Mouse (Mus musculus): ENCODE measurements around the gene Rnf126. TPM values are rescaled to one million over a fixed set of nuclear protein-coding genes. Genes with fewer than 3 reads are reported as not detected.

Gene Rnf126
- polyA plus RNA-seq, 1 experiment from 2014 or later = 92.3 TPM

GRCm38 (mm10) chr10:79732500-79732899, 34.3 kb downstream of the Rnf126 start:
- H3K36me3 ChIP-seq (ENCODE audit: control insufficient read depth, insufficient read depth, low read length) = peaks cover 43% of the 10 kb centered on the region
- ATAC-seq = no peak
- no peak overlapping the region for H3K27ac ChIP-seq (ENCODE audit: low read length)
- H3K4me2 ChIP-seq (ENCODE audit: low read length) = no peak overlapping the region
- H3K27me3 ChIP-seq (ENCODE audit: control insufficient read depth, insufficient read depth, low read depth, low read length) = no peaks in the 10 kb centered on the region
- no peak overlapping the region for H3K9ac ChIP-seq (ENCODE audit: low read depth, low read length)
- no peak overlapping the region for H3K4me3 ChIP-seq (ENCODE audit: low read depth, low read length)
- 95% methylated on average over 1 of the region's 1 CpGs for WGBS
- H3K9me3 ChIP-seq (replicated peaks; ENCODE audit: control insufficient read depth, low read length, poor library complexity, severe bottlenecking) = peaks cover 2% of the 10 kb centered on the region; the same call in 1 of the 2 replicates
- H3K4me1 ChIP-seq (ENCODE audit: control insufficient read depth, insufficient read depth, low read length) = no peaks in the 10 kb centered on the region

- no peaks in the 10 kb centered on the region for H3K27me3 ChIP-seq (ENCODE audit: control insufficient read depth, insufficient read depth, low read depth, low read length)
- H3K4me1 ChIP-seq (ENCODE audit: control insufficient read depth, insufficient read depth, low read length) = no peaks in the 10 kb centered on the region
- H3K4me3 ChIP-seq (ENCODE audit: low read depth, low read length) = no peak overlapping the region
- H3K36me3 ChIP-seq (ENCODE audit: control insufficient read depth, insufficient read depth, low read length) = peaks cover 14% of the 10 kb centered on the region
- no peak overlapping the region for H3K4me2 ChIP-seq (ENCODE audit: low read length)
- no peak overlapping the region for H3K27ac ChIP-seq (ENCODE audit: low read length)
- H3K9me3 ChIP-seq (replicated peaks; ENCODE audit: control insufficient read depth, low read length, poor library complexity, severe bottlenecking) = no peaks in the 10 kb centered on the region
- WGBS = 80% methylated on average over 13 of the region's 13 CpGs
- H3K9ac ChIP-seq (ENCODE audit: low read depth, low read length) = no peak overlapping the region
- ATAC-seq = no peak
These were observed 37.3 kb downstream of the Rnf126 start for GRCm38 (mm10) chr10:79729357-79729965.

- Histone ChIP-seq H3K9me3 (replicated peaks; ENCODE audit: control insufficient read depth, low read length, poor library complexity, severe bottlenecking) (no peaks in the 10 kb centered on the region), H3K27ac (ENCODE audit: low read length) (no peak overlapping the region), H3K9ac (ENCODE audit: low read depth, low read length) (no peak overlapping the region), H3K36me3 (ENCODE audit: control insufficient read depth, insufficient read depth, low read length) (peaks cover 13% of the 10 kb centered on the region), H3K4me2 (ENCODE audit: low read length) (no peak overlapping the region), H3K4me3 (ENCODE audit: low read depth, low read length) (no peak overlapping the region), H3K4me1 (ENCODE audit: control insufficient read depth, insufficient read depth, low read length) (no peaks in the 10 kb centered on the region), H3K27me3 (ENCODE audit: control insufficient read depth, insufficient read depth, low read depth, low read length) (no peaks in the 10 kb centered on the region)
- ATAC-seq = no peak
- 67% methylated on average over 28 of the region's 28 CpGs for WGBS
These were observed 38.2 kb downstream of the Rnf126 start for GRCm38 (mm10) chr10:79728323-79729249.

- ATAC-seq = no peak
- Histone ChIP-seq H3K27ac (ENCODE audit: low read length) (no peak overlapping the region), H3K4me1 (ENCODE audit: control insufficient read depth, insufficient read depth, low read length) (no peaks in the 10 kb centered on the region), H3K4me3 (ENCODE audit: low read depth, low read length) (no peak overlapping the region), H3K9ac (ENCODE audit: low read depth, low read length) (no peak overlapping the region), H3K36me3 (ENCODE audit: control insufficient read depth, insufficient read depth, low read length) (no peaks in the 10 kb centered on the region; the same call in 1 of the 2 replicates), H3K27me3 (ENCODE audit: control insufficient read depth, insufficient read depth, low read depth, low read length) (no peaks in the 10 kb centered on the region), H3K4me2 (ENCODE audit: low read length) (no peak overlapping the region), H3K9me3 (replicated peaks; ENCODE audit: control insufficient read depth, low read length, poor library complexity, severe bottlenecking) (no peaks in the 10 kb centered on the region)
- WGBS = 26% methylated on average over 11 of the region's 11 CpGs
These were observed 40.7 kb downstream of the Rnf126 start for GRCm38 (mm10) chr10:79726090-79726489.

GRCm38 (mm10) chr10:79723692-79724091, 43.1 kb downstream of the Rnf126 start:
- Histone ChIP-seq H3K4me1 (ENCODE audit: control insufficient read depth, insufficient read depth, low read length) (no peaks in the 10 kb centered on the region), H3K9ac (ENCODE audit: low read depth, low read length) (no peak overlapping the region), H3K36me3 (ENCODE audit: control insufficient read depth, insufficient read depth, low read length) (no peaks in the 10 kb centered on the region; the same call in 1 of the 2 replicates), H3K4me2 (ENCODE audit: low read length) (no peak overlapping the region), H3K27me3 (ENCODE audit: control insufficient read depth, insufficient read depth, low read depth, low read length) (peaks cover 6% of the 10 kb centered on the region; the same call in 1 of the 2 replicates), H3K9me3 (replicated peaks; ENCODE audit: control insufficient read depth, low read length, poor library complexity, severe bottlenecking) (no peaks in the 10 kb centered on the region), H3K4me3 (ENCODE audit: low read depth, low read length) (no peak overlapping the region), H3K27ac (ENCODE audit: low read length) (no peak overlapping the region)
- WGBS = 87% methylated on average over 7 of the region's 7 CpGs
- no peak for ATAC-seq

- Histone ChIP-seq H3K4me1 (ENCODE audit: control insufficient read depth, insufficient read depth, low read length) (peaks cover 4% of the 10 kb centered on the region), H3K4me2 (ENCODE audit: low read length) (no peak overlapping the region), H3K36me3 (ENCODE audit: control insufficient read depth, insufficient read depth, low read length) (no peaks in the 10 kb centered on the region; the same call in 1 of the 2 replicates), H3K9me3 (replicated peaks; ENCODE audit: control insufficient read depth, low read length, poor library complexity, severe bottlenecking) (no peaks in the 10 kb centered on the region), H3K27ac (ENCODE audit: low read length) (no peak overlapping the region), H3K4me3 (ENCODE audit: low read depth, low read length) (no peak overlapping the region), H3K27me3 (ENCODE audit: control insufficient read depth, insufficient read depth, low read depth, low read length) (peaks cover 11% of the 10 kb centered on the region), H3K9ac (ENCODE audit: low read depth, low read length) (no peak overlapping the region)
- 49% methylated on average over 6 of the region's 6 CpGs for WGBS
- peak; percentile 33; the same call in 1 of the 2 replicates for ATAC-seq
These were observed 43.7 kb downstream of the Rnf126 start for GRCm38 (mm10) chr10:79723047-79723446.

- H3K4me1 ChIP-seq (ENCODE audit: control insufficient read depth, insufficient read depth, low read length) = peaks cover 14% of the 10 kb centered on the region
- no peak for ATAC-seq
- 68% methylated on average over 5 of the region's 5 CpGs for WGBS
These were observed 45.7 kb downstream of the Rnf126 start for GRCm38 (mm10) chr10:79721089-79721488.

GRCm38 (mm10) chr10:79717640-79718357, 49.0 kb downstream of the Rnf126 start:
- H3K36me3 ChIP-seq (ENCODE audit: control insufficient read depth, insufficient read depth, low read length) = no peaks in the 10 kb centered on the region
- H3K4me3 ChIP-seq (ENCODE audit: low read depth, low read length) = peak overlapping the region; percentile 86
- H3K4me1 ChIP-seq (ENCODE audit: control insufficient read depth, insufficient read depth, low read length) = peaks cover 16% of the 10 kb centered on the region
- H3K27ac ChIP-seq (ENCODE audit: low read length) = no peak overlapping the region
- H3K9ac ChIP-seq (ENCODE audit: low read depth, low read length) = peak overlapping the region; percentile 87
- H3K27me3 ChIP-seq (ENCODE audit: control insufficient read depth, insufficient read depth, low read depth, low read length) = peaks cover 27% of the 10 kb centered on the region
- WGBS = 5% methylated on average over 42 of the region's 43 CpGs
- ATAC-seq = 0 out of 2 replicates have a peak, but pooled peaks have one; percentile 18
- no peaks in the 10 kb centered on the region for H3K9me3 ChIP-seq (replicated peaks; ENCODE audit: control insufficient read depth, low read length, poor library complexity, severe bottlenecking)
- peak overlapping the region; percentile 90 for H3K4me2 ChIP-seq (ENCODE audit: low read length)

More at GRCm38 (mm10) chr10:79721089-79721488, 45.7 kb downstream of the Rnf126 start:
- H3K9ac ChIP-seq (ENCODE audit: low read depth, low read length) = no peak overlapping the region
- H3K4me2 ChIP-seq (ENCODE audit: low read length) = no peak overlapping the region
- H3K27me3 ChIP-seq (ENCODE audit: control insufficient read depth, insufficient read depth, low read depth, low read length) = peaks cover 19% of the 10 kb centered on the region
- no peak overlapping the region for H3K4me3 ChIP-seq (ENCODE audit: low read depth, low read length)
- no peak overlapping the region for H3K27ac ChIP-seq (ENCODE audit: low read length)
- H3K9me3 ChIP-seq (replicated peaks; ENCODE audit: control insufficient read depth, low read length, poor library complexity, severe bottlenecking) = no peaks in the 10 kb centered on the region
- no peaks in the 10 kb centered on the region; the same call in 1 of the 2 replicates for H3K36me3 ChIP-seq (ENCODE audit: control insufficient read depth, insufficient read depth, low read length)

All from midbrain, embryonic 16.5 days (tissue).